Mouse (Mus musculus) CH12.LX (cell line): Measurements from ENCODE around the gene Kcnh6.
A peak's percentile ranks its signal among the peaks of the same experiment; 100 is the strongest.

Experiments used
- CHD1 ChIP-seq: IDR thresholded peaks from 2 replicates; pipeline ENCODE4 v1.6.1; 2012; ENCODE audit warnings: low read depth, low read length, improper control_type of control experiment, inconsistent platforms
- CHD2 ChIP-seq: IDR thresholded peaks from 2 replicates; pipeline ENCODE4 v1.6.1; 2011; ENCODE audit warnings: low read length, improper control_type of control experiment
- CTCF ChIP-seq, 2 experiments: IDR thresholded peaks in 1 of 2; conservative IDR thresholded peaks in 1 of 2; 2 replicates each; pipeline ENCODE4 v1.5.1; 2011 to 2012; ENCODE audit warnings: low read depth in 2 of 2, low read length in 2 of 2, improper control_type of control experiment in 1 of 2, inconsistent platforms in 1 of 2, mild to moderate bottlenecking in 1 of 2, moderate library complexity in 1 of 2
- EP300 ChIP-seq: IDR thresholded peaks from 2 replicates; pipeline ENCODE4 v1.6.1; 2011; ENCODE audit warnings: low read length, improper control_type of control experiment
- GABPA ChIP-seq: IDR thresholded peaks from 2 replicates; pipeline ENCODE4 v1.6.1; 2012; ENCODE audit warnings: low read depth, low read length, improper control_type of control experiment, inconsistent platforms; ENCODE audit not compliant: insufficient replicate concordance
- JUND ChIP-seq: conservative IDR thresholded peaks from 2 replicates; pipeline ENCODE4 v1.6.1; 2011; ENCODE audit warnings: low read depth, low read length, improper control_type of control experiment
- MEF2A ChIP-seq: IDR thresholded peaks from 2 replicates; pipeline ENCODE4 v1.6.1; 2014; ENCODE audit warnings: low read depth, mild to moderate bottlenecking, inconsistent platforms, low read length, improper control_type of control experiment, borderline replicate concordance
- MXI1 ChIP-seq: IDR thresholded peaks from 2 replicates; pipeline ENCODE4 v1.6.1; 2011; ENCODE audit warnings: mild to moderate bottlenecking, low read depth, low read length, improper control_type of control experiment
- POLR2A ChIP-seq: IDR thresholded peaks from 2 replicates; pipeline ENCODE4 v1.6.1; 2011; ENCODE audit warnings: low read depth, mild to moderate bottlenecking, improper control_type of control experiment, low read length
- RCOR1 ChIP-seq: conservative IDR thresholded peaks from 2 replicates; pipeline ENCODE4 v1.6.1; 2012; ENCODE audit warnings: low read depth, mild to moderate bottlenecking, inconsistent platforms, low read length, improper control_type of control experiment
- SMC3 ChIP-seq: IDR thresholded peaks from 2 replicates; pipeline ENCODE4 v1.6.1; 2011; ENCODE audit warnings: low read depth, low read length, improper control_type of control experiment
- ZC3H11A ChIP-seq: IDR thresholded peaks from 2 replicates; pipeline ENCODE4 v1.6.1; 2012; ENCODE audit warnings: low read depth, mild to moderate bottlenecking, inconsistent platforms, low read length, improper control_type of control experiment
- ZKSCAN1 ChIP-seq: IDR thresholded peaks from 2 replicates; pipeline ENCODE4 v1.6.1; 2012; ENCODE audit warnings: low read depth, inconsistent platforms, low read length, improper control_type of control experiment, borderline replicate concordance
- ZMIZ1 ChIP-seq: IDR thresholded peaks from 2 replicates; pipeline ENCODE4 v1.6.1; 2012; ENCODE audit warnings: low read depth, mild to moderate bottlenecking, inconsistent platforms, low read length, improper control_type of control experiment

DNA sequence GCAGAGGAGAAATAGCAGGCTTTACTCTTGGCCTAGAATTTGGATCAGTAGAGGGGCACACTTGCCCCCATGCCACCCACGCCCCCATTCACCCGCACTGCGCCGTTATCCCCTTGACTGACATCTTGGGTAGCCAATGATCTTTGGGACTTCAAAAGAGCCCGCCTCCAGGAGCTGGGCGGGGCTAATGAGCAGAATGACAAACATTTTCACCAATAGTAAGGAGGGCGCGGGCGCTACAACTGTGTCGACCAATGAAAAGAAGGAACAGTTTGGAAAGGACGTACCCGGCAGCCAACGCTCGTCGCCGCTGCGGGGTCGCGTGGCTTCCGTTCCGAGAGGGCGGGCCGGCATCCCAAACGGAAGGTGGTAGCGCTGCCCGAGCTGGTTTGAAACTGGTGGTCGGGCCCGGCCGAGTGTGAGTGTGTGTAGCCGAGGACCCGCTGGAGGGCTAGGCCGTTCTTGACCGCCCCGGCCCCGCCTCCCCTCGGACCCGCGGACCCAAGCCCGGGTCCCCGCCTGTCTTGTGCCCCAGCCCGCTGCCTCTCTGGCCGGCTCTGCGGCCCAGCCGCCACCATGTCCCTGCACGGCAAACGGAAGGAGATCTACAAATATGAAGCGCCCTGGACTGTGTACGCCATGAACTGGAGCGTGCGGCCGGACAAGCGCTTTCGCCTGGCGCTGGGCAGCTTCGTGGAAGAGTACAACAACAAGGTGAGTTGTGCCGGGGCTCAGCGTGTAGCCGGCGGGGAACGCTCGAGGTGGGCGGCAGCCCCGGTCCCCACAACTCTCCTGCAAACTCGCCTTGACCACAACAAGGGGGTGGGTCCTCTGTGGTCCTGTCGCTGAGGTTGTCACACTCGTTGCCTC is 28.9 kb downstream of the Kcnh6 start, which contains the start of gene Dcaf7:
- TF ChIP-seq CHD2 (peak; percentile 98), POLR2A (peak; percentile 76), EP300 (no peak), CTCF (conservative IDR thresholded peaks at IDR 0.05 in 1 of 2, IDR thresholded peaks at IDR 0.05 in 1 of 2; ENCODE audit: low read depth in 2 of 2, low read length in 2 of 2) (no peak), GABPA (no peak; the same call in 1 of the 2 replicates), JUND (0 out of 2 replicates have a peak, but pooled peaks have one; percentile 18), ZC3H11A (no peak), SMC3 (no peak), RCOR1 (no peak), ZKSCAN1 (no peak), MXI1 (peak; percentile 86), MEF2A (no peak), CHD1 (no peak), ZMIZ1 (peak; percentile 68; the same call in 1 of the 2 replicates)
